Mouse (Mus musculus) kidney, postnatal 36 days (tissue): ENCODE results near the gene Rnf43.

ENCODE experiments used
- DNase-seq, 2 experiments: peaks; one replicate each; pipeline ENCODE4 v3.0.0; 2021 to 2022; ENCODE audit warnings: mixed read lengths in 2 of 2

Gene Rnf43

GRCm38 (mm10) chr11:87678545-87678944 is 16.0 kb downstream of the Rnf43 start:
- DNase-seq = no peak

- no peak for DNase-seq
Observed at GRCm38 (mm10) chr11:87678976-87679375, 16.5 kb downstream of the Rnf43 start.

GRCm38 (mm10) chr11:87680786-87681185 is 18.3 kb downstream of the Rnf43 start:
- DNase-seq = no peak

- no peak for DNase-seq
Observed at GRCm38 (mm10) chr11:87682096-87682495, 19.6 kb downstream of the Rnf43 start.

GRCm38 (mm10) chr11:87682838-87683571 is 20.5 kb downstream of the Rnf43 start:
- no peak for DNase-seq

GRCm38 (mm10) chr11:87686407-87686806 is 23.9 kb downstream of the Rnf43 start:
- DNase-seq = no peak

- DNase-seq = no peak
Observed at GRCm38 (mm10) chr11:87687246-87688225, 25.0 kb downstream of the Rnf43 start.

- DNase-seq = no peak
Observed at GRCm38 (mm10) chr11:87688478-87689203, 26.1 kb downstream of the Rnf43 start.

GRCm38 (mm10) chr11:87689402-87689808 is 26.9 kb downstream of the Rnf43 start:
- DNase-seq = peak; percentile 70 to 82

- DNase-seq = peak in 1 of 2 experiments; percentile 23
Observed at GRCm38 (mm10) chr11:87690054-87690740, 27.7 kb downstream of the Rnf43 start.

- no peak for DNase-seq
Observed at GRCm38 (mm10) chr11:87697131-87697682, 34.7 kb downstream of the Rnf43 start.

- DNase-seq = no peak
Observed at GRCm38 (mm10) chr11:87698126-87698525, 35.6 kb downstream of the Rnf43 start.

- no peak for DNase-seq
Observed at GRCm38 (mm10) chr11:87701108-87701507, 38.6 kb downstream of the Rnf43 start.

- peak in 1 of 2 experiments; percentile 24 for DNase-seq
Observed at GRCm38 (mm10) chr11:87701877-87702620, 39.5 kb downstream of the Rnf43 start.

GRCm38 (mm10) chr11:87703654-87704053 is 41.1 kb downstream of the Rnf43 start:
- DNase-seq = no peak

- peak; percentile 66 to 76 for DNase-seq
Observed at GRCm38 (mm10) chr11:87704289-87704688, 41.8 kb downstream of the Rnf43 start.

GRCm38 (mm10) chr11:87707570-87707969 is 45.0 kb downstream of the Rnf43 start:
- no peak for DNase-seq

- DNase-seq = no peak
Observed at GRCm38 (mm10) chr11:87708979-87709378, 46.5 kb downstream of the Rnf43 start.

- DNase-seq = peak; percentile 77 to 78
Observed at GRCm38 (mm10) chr11:87709513-87710261, 47.2 kb downstream of the Rnf43 start.

GRCm38 (mm10) chr11:87710262-87710615 is 47.7 kb downstream of the Rnf43 start:
- no peak for DNase-seq

- no peak for DNase-seq
Observed at GRCm38 (mm10) chr11:87712188-87712587, 49.7 kb downstream of the Rnf43 start.
